13 mouse cellular contexts compared by ENCODE assay signal in genomic region chr14:122942757-122943474, GRCm38 (mm10). TPM values are rescaled to one million over a fixed set of nuclear protein-coding genes. Genes with fewer than 3 reads are reported as not detected.
A peak's percentile ranks its signal among the peaks of the same experiment; 100 is the strongest.
DNase-seq lines count a peak whose midpoint lies in the region; ATAC-seq lines count a peak whose summit lies in the region.
"Had no signal": no experiment of that assay in that cellular context is flagged by ENCODE, and none has a peak within 500 bp of the region (broad histone marks: within the 10 kb centered on the region; RNA-seq: fewer than 3 reads in every experiment).

No protein-coding gene starts in this region.

- no peak overlapping the region for H3K4me2 ChIP-seq in forebrain, embryonic 12.5 days
- H3K4me2 ChIP-seq: stomach, embryonic 15.5 days had no signal

- WGBS in forebrain, embryonic 12.5 days = 26% methylated on average over 4 of the region's 4 CpGs

- peak; percentile 93 for ATAC-seq in forebrain, embryonic 12.5 days (ENCODE audit: low FRiP score)
- ATAC-seq in megakaryocyte, adult 5-6 weeks (ENCODE audit: poor library complexity, severe bottlenecking) = no peak

- H3K36me3 ChIP-seq in forebrain, embryonic 12.5 days (replicated peaks) = peaks cover 35% of the 10 kb centered on the region

- peaks cover 10% of the 10 kb centered on the region; the same call in 1 of the 2 replicates for H3K27me3 ChIP-seq in forebrain, embryonic 12.5 days
- H3K27me3 ChIP-seq: stomach, embryonic 15.5 days had no signal

- H3K4me3 ChIP-seq in forebrain, embryonic 12.5 days (replicated peaks) = no peak overlapping the region
- H3K4me3 ChIP-seq: stomach, embryonic 15.5 days had no signal

- peaks cover 15% of the 10 kb centered on the region for H3K4me1 ChIP-seq in forebrain, embryonic 12.5 days
- H3K4me1 ChIP-seq: stomach, embryonic 15.5 days had no signal

- peak overlapping the region; percentile 68; the same call in 1 of the 2 replicates for H3K27ac ChIP-seq in forebrain, embryonic 12.5 days
- H3K27ac ChIP-seq: stomach, embryonic 15.5 days had no signal

- DNase-seq in layer of hippocampus, adult 11-12 months (ENCODE audit: low spot score) = peak; percentile 11
- DNase-seq in layer of hippocampus, postnatal 10 days (ENCODE audit: low spot score in 2 of 2) = no peak
- peak; percentile 44 for DNase-seq in hindlimb bud, embryonic 11.5 days (ENCODE audit: extremely low spot score, low read depth, low spot score)
- peak; percentile 7 for DNase-seq in mesoderm, embryonic 11.5 days (ENCODE audit: low read depth, low spot score)
- no peak for DNase-seq in left cerebral cortex, postnatal 10 days (ENCODE audit: extremely low spot score in 1 of 2, low spot score in 2 of 2)
- no peak for DNase-seq in spleen, postnatal 4 days (ENCODE audit: low spot score in 2 of 2)
- DNase-seq: adrenal gland, postnatal 36 days; cerebellum, adult 9-10 months; gastrocnemius, postnatal 36 days; right cerebral cortex, postnatal 14 days had no signal

- intact Hi-C loops in left cerebral cortex, postnatal 10 days (cut with DNase I) = no loop called here

- no peaks in the 10 kb centered on the region for H3K9me3 ChIP-seq in forebrain, embryonic 12.5 days
- H3K9me3 ChIP-seq: stomach, embryonic 15.5 days had no signal

- no peak overlapping the region for H3K9ac ChIP-seq in forebrain, embryonic 12.5 days
- H3K9ac ChIP-seq: stomach, embryonic 15.5 days had no signal

RNA-seq across cellular contexts. Expression of gene Ggact, which starts 29.4 kb away (rescaled TPM):
- total RNA-seq in layer of hippocampus, postnatal 10 days (2021) = 10 to 100 TPM; 15.3 to 17.5 TPM
- 4.6 and 6.3 TPM in 2 replicates for polyA plus RNA-seq in forebrain, embryonic 12.5 days (2016; fragmentation: Nextera tagmentation; extraction: Ambion mirVana)
- 10 to 100 TPM; 16.6 to 17.2 TPM for total RNA-seq in left cerebral cortex, postnatal 10 days (2021)
- 0.65 and 1.2 TPM in 2 replicates for total RNA-seq in megakaryocyte, adult 5-6 weeks (2015)
- total RNA-seq in megakaryocyte, adult 5-6 weeks (2017) = 0.20 and 0.51 TPM in 2 replicates

RNA-seq across cellular contexts. Expression of gene Tmtc4, which starts 40.9 kb away (rescaled TPM):
- 10 to 100 TPM; 32.3 to 44.3 TPM for total RNA-seq in layer of hippocampus, postnatal 10 days (2021)
- 37.3 and 39.3 TPM in 2 replicates for polyA plus RNA-seq in forebrain, embryonic 12.5 days (2016; fragmentation: Nextera tagmentation; extraction: Ambion mirVana)
- 10 to 100 TPM; 34.8 to 52.1 TPM for total RNA-seq in left cerebral cortex, postnatal 10 days (2021)
- 2.2 and 4.2 TPM in 2 replicates for total RNA-seq in megakaryocyte, adult 5-6 weeks (2015)
- total RNA-seq in megakaryocyte, adult 5-6 weeks (2017) = 3.9 and 15.0 TPM in 2 replicates

Comparison
In these comparisons a context has a peak if more than half of its experiments do, and no peak if none do; other contexts are left out.
1. DNase-seq: peak in layer of hippocampus, adult 11-12 months (single experiment), hindlimb bud, embryonic 11.5 days (single experiment) and mesoderm, embryonic 11.5 days (single experiment); none in layer of hippocampus, postnatal 10 days (0 of 2), left cerebral cortex, postnatal 10 days (0 of 2) and spleen, postnatal 4 days (0 of 2).
2. RNA of gene Ggact, which starts 29.4 kb away (total RNA-seq): 15.3 to 17.5 TPM in layer of hippocampus, postnatal 10 days and 16.6 to 17.2 TPM in left cerebral cortex, postnatal 10 days; 0.20 to 1.2 TPM in megakaryocyte, adult 5-6 weeks; every median in the first group is over 4 times any median in the second.